Mouse (Mus musculus): ENCODE measurements around the gene Gprasp1.
"Not testable (repeated sequence)": the region's sequence is repeated elsewhere in the genome, so short reads cannot be mapped to it uniquely, and the experiment has no call there.

The Gprasp1 gene

DNA sequence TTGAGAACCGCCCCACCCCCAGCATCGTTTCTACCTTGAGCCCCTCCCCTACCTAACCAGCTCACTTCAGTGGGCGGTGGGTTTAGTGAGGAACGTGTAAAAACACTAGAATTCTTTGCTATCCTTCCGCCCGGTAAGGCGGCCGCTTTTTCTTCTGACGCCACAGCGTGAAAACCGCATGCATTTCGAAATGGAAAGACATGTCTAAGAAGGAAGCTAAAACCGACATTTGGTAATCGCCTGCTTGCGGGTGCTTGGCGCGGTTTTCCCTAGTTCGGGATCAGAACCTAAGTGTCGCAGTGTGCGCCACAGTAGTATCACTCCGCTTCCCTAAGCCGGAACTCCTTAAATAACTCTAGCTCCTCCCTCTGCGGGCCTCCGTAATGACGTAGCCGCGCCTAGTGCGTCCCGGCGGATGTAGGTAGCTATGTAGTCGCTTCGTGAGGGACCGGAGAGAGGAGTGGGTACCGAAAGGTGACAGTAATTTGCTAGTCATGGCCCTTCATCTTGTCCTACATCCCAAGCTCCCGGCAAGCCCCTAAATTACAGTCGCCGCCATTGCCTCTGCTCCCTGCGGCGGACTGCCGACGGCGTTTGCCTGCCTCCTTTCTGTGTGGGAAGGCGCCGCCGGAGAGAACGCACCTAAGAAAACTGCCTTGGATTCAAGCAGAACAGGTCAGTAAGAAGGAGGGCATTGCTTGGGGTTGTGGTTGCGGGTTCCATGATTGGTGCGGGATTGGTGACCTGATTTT, at the start of gene Gprasp1, which contains the start of gene Armcx5:
Gprasp1 (plus strand) TSS at position 430 of the 752 bp plus-strand sequence.
Armcx5 (plus strand) TSS at position 430 of the 752 bp plus-strand sequence.
- peak; percentile 71 for DNase-seq (ENCODE audit: low read depth, low spot score)

GRCm38 (mm10) chrX:135693633-135694032, 48.9 kb upstream of the Gprasp1 start, which contains the start of gene Tcp11x2:
Gene Tcp11x2, minus strand, starts transcription at chrX:135693790.
- DNase-seq (ENCODE audit: low read depth, low spot score) = no peak

GRCm38 (mm10) chrX:135703111-135703510, 39.4 kb upstream of the Gprasp1 start:
- DNase-seq (ENCODE audit: low read depth, low spot score) = no peak

GRCm38 (mm10) chrX:135704349-135704748, 38.2 kb upstream of the Gprasp1 start:
- no peak for DNase-seq (ENCODE audit: low read depth, low spot score)

GRCm38 (mm10) chrX:135712845-135713244, 29.7 kb upstream of the Gprasp1 start:
- DNase-seq (ENCODE audit: low read depth, low spot score) = no peak

DNA sequence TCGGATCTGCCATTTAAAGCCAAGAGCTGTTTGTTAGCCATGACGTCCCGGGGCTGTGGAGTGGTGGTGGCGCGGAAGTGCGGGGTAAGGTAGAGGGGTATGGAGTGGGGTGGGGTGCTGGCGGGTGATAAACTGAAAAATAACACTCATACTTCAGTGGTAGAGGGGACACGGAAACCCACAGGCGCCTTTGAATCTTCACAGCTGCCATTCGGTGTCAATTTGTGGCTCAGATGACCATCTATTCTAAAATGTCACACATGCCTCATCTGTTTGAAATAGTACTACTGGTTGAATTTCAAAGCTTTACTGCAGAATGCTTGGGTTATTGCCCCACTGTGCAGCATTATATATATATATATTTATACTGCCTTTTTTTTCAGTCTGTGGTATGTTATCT, 17.4 kb upstream of the Gprasp1 start, which contains the start of gene Tmsb15a:
Tmsb15a (minus strand) TSS at position 101 of the 400 bp plus-strand sequence.
- no peak for DNase-seq (ENCODE audit: low read depth, low spot score)

DNA sequence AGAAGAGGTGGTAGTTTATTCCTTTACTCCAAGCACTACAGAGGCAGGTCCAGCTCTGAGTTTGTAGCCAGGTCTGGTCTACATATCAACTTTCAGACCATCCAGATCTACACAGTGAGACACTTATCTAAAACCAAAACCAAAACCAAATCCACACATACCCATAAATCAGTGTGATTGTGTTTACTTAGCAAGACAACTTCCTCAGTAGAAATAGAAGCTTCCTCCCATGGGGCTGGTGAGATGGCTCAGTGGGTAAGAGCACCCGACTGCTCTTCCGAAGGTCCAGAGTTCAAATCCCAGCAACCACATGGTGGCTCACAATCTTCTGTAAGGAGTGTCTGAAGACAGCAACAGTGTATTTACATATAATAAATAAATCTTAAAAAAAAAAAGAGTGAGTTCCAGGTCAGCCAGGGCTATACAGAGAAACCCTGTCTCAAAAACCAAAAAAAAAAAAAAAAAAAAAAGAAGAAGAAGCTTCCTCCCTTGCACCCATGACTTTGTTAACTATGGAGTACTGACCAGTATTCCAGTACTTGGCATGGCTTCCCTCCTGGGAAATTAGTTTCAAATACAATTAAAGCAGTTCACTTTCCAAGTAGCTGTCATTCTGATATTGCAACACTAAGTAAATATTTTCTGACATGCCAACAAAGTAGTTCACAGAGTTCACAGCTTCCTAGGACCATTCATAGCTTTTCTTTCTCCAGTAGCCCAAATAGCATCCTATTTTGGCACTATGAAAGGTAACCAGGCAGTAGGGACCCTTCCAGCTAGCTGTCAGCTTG, 3.6 kb upstream of the Gprasp1 start:
- no peak for DNase-seq (ENCODE audit: low read depth, low spot score)

DNA sequence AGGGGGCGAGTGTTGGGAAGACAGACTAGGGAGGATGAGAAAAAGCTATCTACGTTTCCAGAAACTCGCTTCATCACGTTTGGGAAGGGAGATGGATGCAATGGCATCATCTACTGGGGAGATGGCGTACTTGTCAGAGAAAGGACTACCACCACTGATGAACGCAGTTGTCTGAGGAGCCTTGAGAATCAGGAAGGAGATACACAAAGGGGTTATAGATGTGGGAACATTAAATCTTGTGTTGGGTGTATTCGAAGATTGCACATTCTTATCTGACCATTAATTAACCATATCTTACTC, 473 bp downstream of the Gprasp1 start:
- no peak for DNase-seq (ENCODE audit: low read depth, low spot score)

DNA sequence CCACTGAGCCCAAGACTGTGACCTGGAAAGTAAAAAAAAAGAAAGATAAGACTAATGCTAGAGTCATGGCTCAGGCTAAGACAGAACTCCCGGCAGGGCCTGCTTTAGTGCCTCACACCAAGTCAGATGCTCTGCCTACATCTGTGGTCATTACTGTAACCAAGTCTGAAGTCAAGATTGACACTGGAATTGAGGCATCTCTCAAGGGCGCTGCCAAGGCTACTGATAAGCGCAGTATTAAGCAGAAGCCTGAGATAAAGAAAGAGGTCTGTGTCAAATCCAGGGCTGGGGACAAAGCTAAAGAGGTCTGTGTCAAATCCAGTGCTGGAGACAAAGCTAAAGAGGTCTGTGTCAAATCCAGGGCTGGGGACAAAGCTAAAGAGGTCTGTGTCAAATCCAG, 2.8 kb downstream of the Gprasp1 start:
- DNase-seq (ENCODE audit: low read depth, low spot score) = not testable (repeated sequence)

DNA sequence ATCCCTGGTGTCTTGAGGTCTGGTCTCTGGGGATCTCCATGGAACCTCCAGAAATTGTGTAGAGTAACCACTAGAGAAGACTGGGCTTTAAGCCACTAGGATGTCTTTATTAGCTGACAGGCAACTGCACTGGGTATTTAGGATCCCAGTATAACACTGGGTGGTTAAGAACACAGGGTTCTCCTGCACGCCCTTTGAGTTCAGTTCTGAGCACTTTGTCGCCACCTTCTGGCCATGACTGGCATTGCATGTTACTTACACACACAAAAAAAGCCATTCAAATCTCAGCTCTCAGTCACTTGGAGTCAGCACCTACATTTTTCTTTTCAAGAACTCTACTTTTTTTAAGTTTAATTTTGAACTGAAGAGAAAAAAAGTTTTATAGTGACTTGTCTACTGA, 10.3 kb downstream of the Gprasp1 start:
- DNase-seq (ENCODE audit: low read depth, low spot score) = peak; percentile 42

GRCm38 (mm10) chrX:135761707-135762106, 19.2 kb downstream of the Gprasp1 start:
- no peak for DNase-seq (ENCODE audit: low read depth, low spot score)

DNA sequence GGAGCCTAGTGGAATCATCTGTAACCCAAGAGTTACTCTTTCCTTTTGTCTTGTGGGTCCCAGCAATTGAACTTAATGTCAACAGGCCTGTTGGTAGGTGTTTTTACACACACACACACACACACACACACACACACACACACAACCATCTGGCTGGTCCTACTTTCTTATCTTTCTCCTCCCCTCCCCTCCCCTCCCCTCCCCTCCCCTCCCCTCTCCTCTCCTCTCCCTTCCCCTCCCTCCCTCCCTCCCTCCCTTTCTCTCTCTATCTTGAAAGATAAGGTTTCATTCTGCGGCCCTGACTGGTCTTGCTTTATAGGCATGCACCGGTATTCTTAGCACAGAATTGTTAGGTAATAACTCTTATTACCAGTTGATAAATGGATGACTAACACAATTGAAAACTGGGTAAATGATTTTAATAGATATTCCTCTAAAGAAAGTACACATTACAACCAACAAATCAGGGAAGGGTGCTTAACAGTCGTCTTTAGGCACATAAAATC, 25.6 kb downstream of the Gprasp1 start:
- no peak for DNase-seq (ENCODE audit: low read depth, low spot score)

DNA sequence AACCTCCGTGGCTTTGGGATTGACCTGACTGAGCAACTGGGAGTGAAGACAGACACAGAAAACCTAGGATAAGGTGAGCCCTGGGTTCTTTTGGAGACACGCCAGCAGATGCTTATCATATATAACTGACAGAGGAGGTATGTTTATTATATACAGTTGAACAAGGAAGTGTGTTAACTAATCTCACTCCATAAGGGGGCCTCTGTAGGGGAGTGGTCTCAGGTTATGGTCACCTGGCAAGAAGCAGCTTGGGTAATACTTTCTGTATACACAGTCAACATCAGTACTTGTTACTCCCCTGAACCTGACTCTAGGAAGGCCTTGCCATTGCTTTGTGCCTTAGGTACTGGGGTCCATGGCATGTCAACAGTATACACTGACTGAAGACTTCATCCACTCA, 26.0 kb downstream of the Gprasp1 start:
- no peak for DNase-seq (ENCODE audit: low read depth, low spot score)

DNA sequence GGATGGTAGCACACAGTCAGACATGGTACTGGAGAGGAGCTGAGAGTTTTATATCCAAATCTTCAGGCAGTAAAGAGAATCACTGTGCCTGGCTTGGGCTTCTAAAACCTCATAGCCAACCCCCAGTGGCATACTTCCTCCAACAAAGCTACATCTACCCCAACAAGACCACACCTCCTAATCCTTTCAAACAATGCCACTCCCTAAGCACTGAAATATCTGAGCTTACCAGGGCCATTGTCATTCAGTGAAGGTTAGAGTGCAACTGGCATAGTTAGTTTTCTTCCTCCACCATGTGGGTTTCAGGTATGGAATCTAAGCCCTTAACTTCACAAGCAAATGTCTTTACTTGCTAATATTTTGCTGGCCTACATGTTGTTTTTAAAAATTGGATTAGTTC, 49.0 kb downstream of the Gprasp1 start:
- no peak for DNase-seq (ENCODE audit: low read depth, low spot score)

DNA sequence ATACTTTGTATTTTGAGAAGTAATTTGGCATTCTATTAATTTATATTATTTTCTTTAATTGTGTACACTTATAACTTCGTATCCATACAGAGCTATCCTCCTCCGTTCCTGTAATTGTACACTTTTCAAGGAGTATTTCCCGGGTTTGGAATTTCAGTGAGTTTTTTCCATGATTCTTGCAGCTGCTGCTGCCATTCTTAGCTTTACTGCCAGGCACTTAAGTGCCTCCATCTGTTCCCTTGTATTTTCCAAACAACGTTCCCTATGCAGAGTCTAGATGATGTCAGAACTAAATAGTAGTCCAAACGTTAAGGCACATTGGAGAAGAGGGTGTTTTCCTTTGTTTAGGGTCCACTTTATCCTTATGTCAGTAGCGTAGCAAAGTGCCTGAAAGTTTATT, 49.8 kb downstream of the Gprasp1 start:
- DNase-seq (ENCODE audit: low read depth, low spot score) = no peak

DNA sequence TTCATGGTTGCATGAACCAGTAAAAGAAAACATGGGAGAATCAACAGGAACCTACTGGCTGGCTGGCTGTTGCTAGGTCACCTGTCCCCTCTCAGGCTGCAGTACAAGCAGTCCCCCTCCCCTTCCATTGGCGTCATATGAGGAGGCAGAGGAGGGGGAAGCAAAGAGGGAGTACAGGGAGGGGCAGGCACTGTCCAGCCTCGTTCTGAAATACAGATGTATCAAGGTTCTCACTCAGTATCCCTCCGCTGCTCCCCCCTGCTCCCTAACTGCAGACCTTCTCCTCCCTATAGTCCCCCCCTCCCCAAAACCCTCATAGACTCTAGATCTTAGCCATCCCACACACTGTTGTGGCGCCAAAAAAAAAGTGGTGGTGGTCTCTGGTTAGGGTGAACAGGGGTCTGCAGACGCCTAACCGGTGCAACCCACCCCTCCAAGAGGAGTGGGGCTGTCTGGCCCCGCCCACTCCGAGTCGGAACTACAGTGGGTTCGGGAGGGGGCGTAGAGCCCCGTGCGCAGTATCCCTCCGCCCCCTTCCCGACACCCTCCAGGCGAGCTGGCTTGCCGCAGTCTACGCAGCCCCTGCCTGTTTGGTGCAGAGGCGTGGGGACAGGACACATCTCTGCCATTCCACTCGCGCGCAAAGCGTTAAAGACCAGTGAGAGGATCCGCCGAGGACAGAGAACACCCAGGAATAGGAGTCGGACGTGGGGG, 53.2 kb downstream of the Gprasp1 start:
- not testable (repeated sequence) for DNase-seq (ENCODE audit: low read depth, low spot score)

DNA sequence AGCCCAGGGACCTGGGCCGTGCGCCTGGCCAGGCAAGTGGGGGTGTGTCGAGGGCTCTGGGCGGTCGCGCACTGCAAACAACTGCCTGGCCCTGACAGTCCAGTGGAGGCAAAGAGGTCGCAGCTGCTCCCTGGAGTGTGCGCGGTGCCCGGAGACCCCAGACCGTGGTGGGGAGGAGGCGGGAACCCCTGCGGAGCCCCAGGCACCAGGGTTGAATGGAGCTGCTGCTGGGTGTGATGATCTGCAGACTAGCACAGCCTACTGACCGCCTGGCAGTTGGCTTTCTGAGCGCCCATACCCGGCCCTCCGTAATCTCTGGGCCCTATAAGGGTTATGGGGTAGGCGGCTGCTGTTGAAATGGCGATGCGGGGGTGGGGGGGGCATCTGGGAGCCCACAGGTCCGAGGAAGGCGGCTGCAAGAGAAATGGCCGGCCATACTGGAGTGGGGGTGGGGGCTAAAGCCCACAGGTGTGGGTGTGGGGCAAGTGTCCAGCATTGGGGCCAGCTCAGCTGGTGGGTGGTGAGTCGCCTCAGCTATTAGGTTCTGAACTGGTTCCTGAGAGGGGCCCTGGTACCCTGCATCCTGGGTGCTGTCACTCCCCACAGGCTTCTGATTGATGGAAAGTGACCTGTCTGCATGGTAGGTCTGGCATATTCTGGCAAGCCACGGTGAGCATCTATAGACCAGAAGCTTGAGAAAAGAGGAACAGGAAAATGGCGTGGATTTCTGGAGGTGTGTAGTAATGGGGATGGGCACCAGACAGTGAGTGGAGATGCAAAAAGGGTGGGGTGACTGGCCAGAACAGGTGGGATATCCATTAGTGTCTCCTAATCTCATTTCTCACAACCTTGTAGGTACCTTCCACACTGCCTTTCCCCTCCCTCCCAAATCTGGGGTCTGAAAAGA, 54.0 kb downstream of the Gprasp1 start:
- DNase-seq (ENCODE audit: low read depth, low spot score) = not testable (repeated sequence)

DNA sequence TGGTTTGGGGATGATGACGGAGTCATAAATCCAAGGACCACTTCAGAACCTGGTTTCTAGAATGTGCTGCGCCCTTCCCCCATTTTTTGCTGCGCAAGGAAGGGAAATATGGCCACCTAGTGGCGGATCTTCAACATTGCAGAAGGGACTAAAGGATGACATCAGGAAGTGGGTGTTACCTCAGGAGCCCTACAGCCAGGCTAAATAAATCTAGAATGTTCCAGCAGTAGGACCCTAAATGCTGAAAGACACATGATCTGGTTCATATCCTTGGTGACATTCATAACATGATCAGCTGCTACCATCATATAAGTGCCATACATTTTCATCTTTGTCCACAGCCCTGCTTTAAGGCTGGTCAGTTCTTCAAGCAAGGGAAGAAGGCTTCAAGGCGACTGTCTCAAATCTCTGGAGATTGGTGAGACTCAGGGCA, 54.7 kb downstream of the Gprasp1 start, which contains the start of gene Bhlhb9:
Bhlhb9 (plus strand) TSS at position 383 of the 433 bp plus-strand sequence.
- not testable (repeated sequence) for DNase-seq (ENCODE audit: low read depth, low spot score)

GRCm38 (mm10) chrX:135804149-135804548, 61.6 kb downstream of the Gprasp1 start:
- no peak for DNase-seq (ENCODE audit: low read depth, low spot score)

GRCm38 (mm10) chrX:135805780-135806179, 63.2 kb downstream of the Gprasp1 start:
- DNase-seq (ENCODE audit: low read depth, low spot score) = no peak

DNA sequence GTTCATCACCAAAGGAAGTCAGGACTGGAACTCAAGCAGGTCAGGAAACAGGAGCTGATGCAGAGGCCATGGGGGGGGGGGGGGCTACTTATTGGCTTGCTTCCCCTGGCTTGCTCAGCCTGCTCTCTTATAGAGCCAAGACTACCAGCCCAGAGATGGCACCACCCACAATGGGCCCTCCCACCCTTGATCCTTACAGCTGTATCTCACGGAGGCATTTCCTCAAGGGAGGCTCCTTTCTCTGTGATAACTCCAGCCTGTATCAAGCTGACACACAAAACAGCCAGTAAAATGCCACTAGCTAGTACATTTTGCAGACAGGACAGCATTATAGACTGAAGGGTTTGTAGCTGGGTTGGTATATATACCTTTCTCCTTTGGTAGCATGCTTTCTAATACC, 93.4 kb downstream of the Gprasp1 start:
- DNase-seq (ENCODE audit: low read depth, low spot score) = not testable (repeated sequence)
